Mouse (Mus musculus) heart, adult 2 months (tissue): ENCODE results near the gene Cldn3.

Source experiments
- CTCF ChIP-seq: fragments of 200-600 bp; IDR thresholded peaks from 2 replicates; pipeline ENCODE4 v1.8.1; 2022; ENCODE audit warnings: antibody characterized with exemption, mild to moderate bottlenecking, moderate library complexity
- POLR2A ChIP-seq: fragments of 200-500 bp; IDR thresholded peaks from 2 replicates; pipeline ENCODE4 v1.6.1; 2011; ENCODE audit warnings: mild to moderate bottlenecking, low read depth, low read length, control low read depth; ENCODE audit not compliant: insufficient read depth

DNA sequence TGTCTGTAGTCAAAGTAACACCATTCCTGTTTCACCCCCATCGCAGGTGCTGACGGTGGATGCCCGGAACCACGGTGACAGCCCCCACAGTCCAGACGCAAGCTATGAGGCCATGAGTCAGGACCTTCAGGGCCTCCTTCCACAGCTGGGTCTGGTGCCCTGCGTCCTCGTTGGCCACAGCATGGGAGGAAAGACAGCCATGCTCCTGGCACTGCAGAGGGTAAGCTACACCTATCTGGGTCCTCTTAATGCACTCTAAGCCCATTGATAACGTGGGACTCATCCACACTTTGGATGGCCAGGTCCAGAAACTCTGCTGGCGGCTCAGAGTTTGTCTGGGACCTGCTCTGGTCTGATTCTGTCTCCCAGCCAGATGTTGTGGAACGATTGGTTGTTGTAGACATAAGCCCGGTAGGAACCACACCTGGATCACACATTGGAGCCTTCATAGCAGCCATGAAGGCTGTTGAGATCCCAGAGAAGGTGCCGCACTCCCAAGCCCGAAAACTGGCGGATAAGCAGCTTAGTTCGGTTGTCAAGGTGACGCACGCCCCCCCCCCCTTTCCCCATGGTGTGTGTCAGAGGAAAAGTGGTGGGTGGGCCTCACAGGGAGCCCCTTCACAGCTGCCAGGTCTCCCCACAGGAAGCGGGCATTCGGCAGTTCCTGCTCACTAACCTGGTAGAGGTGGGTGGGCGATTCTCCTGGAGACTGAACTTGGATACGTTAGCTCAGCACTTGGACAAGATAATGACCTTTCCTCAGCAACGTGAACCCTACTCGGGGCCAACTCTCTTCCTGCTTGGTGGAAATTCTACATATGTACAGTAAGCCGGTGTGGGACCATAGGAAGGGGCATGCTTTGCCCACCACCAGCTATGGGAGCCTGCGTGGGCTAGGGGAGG is 25.1 kb downstream of the Cldn3 start:
- TF ChIP-seq POLR2A: no peak
- TF ChIP-seq CTCF: no peak
